Mouse (Mus musculus) lung, postnatal 36 days (tissue): ENCODE measurements around the gene Pbx1.
A peak's percentile ranks its signal among the peaks of the same experiment; 100 is the strongest.

Experiments
- DNase-seq: peaks from one replicate; pipeline ENCODE4 v3.0.0; 2022; ENCODE audit warnings: mixed read lengths

The Pbx1 gene

GRCm38 (mm10) chr1:168382823-168383157, 49.3 kb downstream of the Pbx1 start:
- peak; percentile 47 for DNase-seq

GRCm38 (mm10) chr1:168382106-168382822, 49.8 kb downstream of the Pbx1 start:
- no peak for DNase-seq

GRCm38 (mm10) chr1:168381451-168381850, 50.6 kb downstream of the Pbx1 start:
- peak; percentile 53 for DNase-seq

- DNase-seq: peak; percentile 67
Measured at GRCm38 (mm10) chr1:168380241-168380770, 51.8 kb downstream of the Pbx1 start.

- DNase-seq: no peak
Measured at GRCm38 (mm10) chr1:168377650-168378049, 54.4 kb downstream of the Pbx1 start.

GRCm38 (mm10) chr1:168376330-168376729, 55.7 kb downstream of the Pbx1 start:
- DNase-seq: no peak

- DNase-seq: no peak
Measured at GRCm38 (mm10) chr1:168374953-168375600, 57.0 kb downstream of the Pbx1 start.

GRCm38 (mm10) chr1:168372089-168372488, 60.0 kb downstream of the Pbx1 start:
- DNase-seq: no peak

- DNase-seq: no peak
Measured at GRCm38 (mm10) chr1:168370966-168371365, 61.1 kb downstream of the Pbx1 start.

GRCm38 (mm10) chr1:168366261-168366660, 65.8 kb downstream of the Pbx1 start:
- no peak for DNase-seq

GRCm38 (mm10) chr1:168364325-168364724, 67.7 kb downstream of the Pbx1 start:
- DNase-seq: no peak

GRCm38 (mm10) chr1:168363053-168363452, 69.0 kb downstream of the Pbx1 start:
- no peak for DNase-seq

GRCm38 (mm10) chr1:168362464-168362863, 69.6 kb downstream of the Pbx1 start:
- DNase-seq: peak; percentile 76

GRCm38 (mm10) chr1:168357680-168358611, 74.1 kb downstream of the Pbx1 start:
- DNase-seq: no peak

GRCm38 (mm10) chr1:168356970-168357441, 75.1 kb downstream of the Pbx1 start:
- peak; percentile 24 for DNase-seq

- DNase-seq: no peak
Measured at GRCm38 (mm10) chr1:168355985-168356556, 76.0 kb downstream of the Pbx1 start.

GRCm38 (mm10) chr1:168354934-168355333, 77.1 kb downstream of the Pbx1 start:
- peak; percentile 24 for DNase-seq

- no peak for DNase-seq
Measured at GRCm38 (mm10) chr1:168348036-168348784, 83.9 kb downstream of the Pbx1 start.

- DNase-seq: no peak
Measured at GRCm38 (mm10) chr1:168344918-168345317, 87.2 kb downstream of the Pbx1 start.

- no peak for DNase-seq
Measured at GRCm38 (mm10) chr1:168344262-168344661, 87.8 kb downstream of the Pbx1 start.

GRCm38 (mm10) chr1:168342269-168342668, 89.8 kb downstream of the Pbx1 start:
- DNase-seq: no peak

GRCm38 (mm10) chr1:168341863-168342262, 90.2 kb downstream of the Pbx1 start:
- no peak for DNase-seq
